Mouse (Mus musculus): ENCODE measurements around the gene Cdh26. TPM values are rescaled to one million over a fixed set of nuclear protein-coding genes. Genes with fewer than 3 reads are reported as not detected.
A peak's percentile ranks its signal among the peaks of the same experiment; 100 is the strongest.

The Cdh26 gene
- total RNA-seq (2021), result under 1 TPM in 1 of 2 experiments, not detected in 1; 0.30 TPM
- long read RNA-seq, experiment 1, partial matches to known transcripts, result 0 of 1 reads
- long read RNA-seq, experiment 1, other reads (novel, unspliced or antisense), result 1 of 1 reads
- long read RNA-seq, experiment 2, result 0 reads

DNA sequence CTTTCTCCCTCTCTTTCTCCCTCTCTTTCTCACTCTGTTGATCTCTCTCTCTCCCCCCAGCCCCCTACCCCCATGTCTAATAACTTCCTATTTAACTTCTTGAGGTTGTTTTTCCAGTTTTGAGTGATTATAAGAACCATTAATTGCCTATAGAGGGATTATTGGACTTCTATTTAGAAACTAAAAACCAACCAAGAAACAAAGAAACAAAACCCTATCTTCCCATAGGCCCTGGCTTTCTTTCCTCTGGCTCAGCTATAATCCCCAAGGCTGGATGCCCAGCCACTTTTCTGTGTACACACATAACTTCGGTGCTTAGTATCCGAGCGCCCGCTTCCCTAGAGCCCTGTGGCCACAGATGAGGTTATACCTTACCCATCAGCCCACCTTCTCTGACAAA, at the start of gene Cdh26:
Cdh26 (plus strand) TSS at position 301 of the 400 bp plus-strand sequence.
- no peak for DNase-seq

DNA sequence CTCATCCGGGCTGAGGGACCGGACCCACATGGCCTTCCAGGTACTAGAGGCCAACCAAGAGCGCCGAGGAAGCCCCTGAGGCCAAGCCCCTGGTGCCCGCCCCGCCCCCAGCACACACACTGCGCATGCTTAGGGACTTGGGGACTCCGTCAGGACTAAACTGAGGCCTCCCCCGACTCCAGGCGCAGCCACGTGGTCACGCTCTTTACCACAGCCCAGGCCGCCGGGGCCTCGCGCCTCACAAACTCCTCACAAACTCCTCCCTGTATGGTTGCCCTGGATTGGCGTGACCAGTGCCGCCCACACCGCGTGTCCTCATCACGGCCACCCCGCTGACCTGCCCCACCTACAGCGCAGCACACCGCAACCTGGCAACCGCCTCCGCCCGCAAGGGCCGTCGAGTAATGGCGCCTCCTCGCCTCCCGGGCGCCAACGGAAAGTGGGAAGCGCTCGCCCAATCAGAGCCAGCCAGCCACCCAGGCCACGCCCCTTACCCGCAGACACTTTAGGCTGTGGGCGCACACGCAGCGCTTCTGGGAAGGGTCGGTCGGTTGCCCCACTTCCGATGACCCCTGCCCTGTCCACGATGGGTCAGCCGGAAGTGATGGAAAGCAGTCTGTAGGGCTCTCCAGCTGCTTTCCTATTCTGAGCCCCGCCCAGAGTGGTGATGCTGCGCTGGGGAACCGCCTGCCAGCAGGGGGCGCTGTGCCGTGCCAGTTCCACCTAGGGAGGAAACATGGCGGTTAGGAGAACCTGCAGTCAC, 23.1 kb upstream of the Cdh26 start, which contains the start of gene Sycp2:
Sycp2 (minus strand) TSS at position 633 of the 763 bp plus-strand sequence.
- no peak for DNase-seq

GRCm38 (mm10) chr2:178409024-178409423, 21.3 kb upstream of the Cdh26 start:
- DNase-seq, result no peak

GRCm38 (mm10) chr2:178410286-178410685, 20.0 kb upstream of the Cdh26 start:
- peak in 1 of 2 experiments; percentile 25 for DNase-seq

DNA sequence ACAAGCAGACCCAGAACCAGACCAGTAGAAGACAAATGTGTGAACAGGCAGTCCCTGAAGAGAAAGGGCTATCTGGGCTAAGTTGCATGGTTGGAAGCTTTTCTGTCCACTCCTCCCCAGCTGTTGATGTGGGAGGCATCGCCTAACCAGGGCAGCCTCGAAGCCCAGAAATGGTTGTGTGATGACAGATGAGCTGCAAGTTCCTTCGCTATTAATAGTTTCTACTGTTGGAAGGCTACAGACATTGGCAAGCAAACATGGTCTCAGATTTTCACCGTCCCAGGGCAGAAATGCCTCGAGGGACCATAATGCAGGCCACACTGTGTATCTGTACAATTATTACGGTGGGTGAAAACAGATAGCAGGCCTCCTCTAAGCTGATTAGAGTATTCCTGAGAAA, 17.7 kb upstream of the Cdh26 start:
- DNase-seq, result no peak

GRCm38 (mm10) chr2:178413081-178413480, 17.2 kb upstream of the Cdh26 start:
- no peak for DNase-seq

DNA sequence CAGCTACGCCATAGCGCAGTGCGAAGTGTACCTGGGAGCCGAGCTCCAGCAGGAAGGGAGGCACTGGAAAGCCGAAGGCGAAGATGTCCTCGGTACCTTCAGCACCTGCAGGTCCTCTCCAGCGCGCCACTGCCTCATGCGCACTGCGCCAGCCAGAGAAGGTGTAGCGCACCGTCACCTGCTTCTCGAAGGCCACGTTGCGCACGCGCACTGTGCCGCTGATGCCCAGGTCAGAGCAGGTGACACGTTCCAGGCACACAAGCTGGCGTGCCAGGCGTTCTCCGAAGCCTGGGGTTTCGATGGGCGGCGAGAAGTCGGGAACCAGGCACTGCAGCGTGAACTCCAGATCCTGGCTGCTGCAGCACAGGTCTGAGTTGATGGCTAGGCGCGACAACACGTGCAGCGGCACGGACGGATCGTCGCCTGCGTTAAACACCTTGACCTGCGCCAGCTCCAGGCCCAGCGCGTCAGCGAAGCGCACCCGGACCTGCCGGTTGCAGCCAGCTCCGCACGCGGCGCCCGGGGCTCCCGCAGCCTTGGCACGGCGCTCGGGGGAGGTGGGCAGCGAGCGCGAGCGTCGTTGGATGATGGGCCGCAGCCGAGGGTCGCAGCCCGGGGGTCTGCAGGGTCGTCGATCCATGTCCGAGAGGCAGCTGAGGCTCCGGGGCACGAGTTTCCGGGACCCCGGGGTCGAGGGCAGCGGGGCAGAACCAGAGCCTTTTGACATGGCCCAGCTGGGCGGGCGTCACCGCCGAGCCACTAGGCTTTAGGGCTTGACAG, 16.7 kb upstream of the Cdh26 start:
- peak in 1 of 2 experiments; percentile 12 for DNase-seq

DNA sequence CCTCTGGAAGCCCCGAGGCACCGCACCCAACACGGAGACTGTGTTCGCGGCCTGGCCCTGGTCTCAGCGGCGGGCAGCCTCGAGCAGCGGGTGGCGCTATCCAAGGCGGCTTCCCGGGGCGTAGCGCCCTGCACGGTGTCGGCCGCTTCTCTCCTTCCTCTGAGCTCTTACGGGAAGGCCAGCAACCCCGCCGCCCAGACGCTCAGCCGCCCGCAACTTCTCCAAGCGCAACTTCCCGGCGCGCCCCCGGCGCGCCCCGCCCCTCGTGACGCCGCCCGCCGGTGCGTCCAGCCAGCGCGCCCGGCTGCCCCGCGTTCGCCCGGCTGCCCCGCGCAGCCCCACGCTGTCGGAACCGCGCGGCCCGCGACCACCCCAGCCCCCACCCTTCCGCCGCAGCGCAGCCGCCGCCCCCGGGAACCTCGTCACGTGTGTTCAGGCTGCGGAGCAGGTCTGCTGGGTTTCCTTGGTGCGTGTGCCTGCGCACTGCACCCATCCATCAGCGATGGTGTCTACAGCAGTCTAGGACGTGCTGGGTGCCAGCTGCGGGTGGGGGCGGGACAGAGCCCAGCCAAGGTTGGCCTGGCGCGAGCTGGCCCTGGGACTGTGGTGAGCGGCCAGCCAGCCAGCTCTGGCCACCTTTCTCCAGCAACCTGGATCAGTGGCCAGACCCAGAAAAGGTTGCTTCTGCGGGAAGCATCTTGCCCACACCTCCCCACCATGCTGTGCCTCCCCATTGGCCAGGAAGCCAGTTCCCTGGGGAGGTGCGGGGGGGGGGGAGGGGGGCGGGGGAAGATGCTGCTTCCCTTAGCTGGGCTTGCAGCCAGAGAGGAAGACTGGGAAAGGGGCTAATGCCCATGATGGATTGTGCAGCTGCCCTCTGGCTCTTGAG, 15.8 kb upstream of the Cdh26 start, which contains the start of the genes Ppp1r3d and Fam217b:
Ppp1r3d (minus strand) TSS at position 212 of the 889 bp plus-strand sequence.
Fam217b (plus strand) TSS at position 264 of the 889 bp plus-strand sequence.
- peak; percentile 53 to 68 for DNase-seq

DNA sequence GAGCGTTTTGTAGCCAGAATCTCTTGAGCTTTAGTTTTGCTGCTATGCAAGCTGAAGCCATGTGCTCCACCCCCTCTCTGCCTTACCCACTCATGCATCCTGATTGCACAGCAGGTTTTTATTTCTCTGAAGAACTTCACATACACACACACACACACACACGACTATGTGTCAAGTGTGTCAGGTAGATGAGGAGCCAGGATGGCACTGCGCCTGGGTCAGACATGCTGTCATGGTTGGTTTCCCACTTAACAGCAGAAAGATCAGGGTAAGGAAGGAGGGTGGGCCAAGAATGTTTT, 15.2 kb upstream of the Cdh26 start:
- DNase-seq, result no peak

DNA sequence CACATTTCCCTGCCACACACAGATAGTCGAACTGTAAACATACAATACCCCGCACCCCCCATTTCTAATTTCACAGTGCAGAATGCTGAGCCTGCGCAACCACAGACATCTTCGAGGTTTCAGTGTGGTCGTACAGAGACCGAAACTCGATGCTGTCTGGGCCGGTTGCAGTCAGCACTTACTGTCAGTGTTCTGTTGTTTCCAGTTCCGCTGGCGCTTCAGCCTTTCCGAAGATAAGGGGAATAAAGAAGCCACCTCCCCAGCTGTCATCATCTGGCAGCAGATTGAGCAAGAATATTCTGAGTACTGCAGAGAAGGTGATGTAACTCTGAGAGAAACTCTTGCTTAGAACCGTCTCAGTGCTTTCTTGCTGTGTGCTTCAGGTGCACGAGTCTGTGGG, 13.9 kb upstream of the Cdh26 start:
- DNase-seq, result no peak

- no peak for DNase-seq
Observed at GRCm38 (mm10) chr2:178416970-178417369, 13.4 kb upstream of the Cdh26 start.

DNA sequence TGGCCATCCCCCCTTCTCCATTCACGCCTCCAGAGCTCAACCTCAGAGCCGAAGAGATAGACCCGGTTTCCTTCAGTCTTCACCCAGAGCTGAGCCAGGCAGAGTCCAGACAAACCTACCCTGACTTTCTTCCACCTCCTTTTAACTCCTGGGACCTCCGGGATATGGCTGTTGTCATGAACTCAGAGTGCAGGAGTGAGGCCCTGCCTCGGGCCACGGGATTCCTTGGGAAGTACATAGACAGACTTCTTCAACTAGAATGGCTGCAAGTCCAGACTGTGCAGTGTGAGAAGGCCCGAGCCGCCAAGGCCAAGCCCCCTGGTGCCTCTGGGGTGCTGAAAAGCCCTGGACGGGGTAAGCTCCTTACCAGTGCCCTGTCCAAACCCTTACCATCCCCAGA, 9.8 kb upstream of the Cdh26 start:
- no peak for DNase-seq

- no peak for DNase-seq
Observed at GRCm38 (mm10) chr2:178421603-178422002, 8.7 kb upstream of the Cdh26 start.

- DNase-seq, result no peak
Observed at GRCm38 (mm10) chr2:178422186-178422585, 8.1 kb upstream of the Cdh26 start.

GRCm38 (mm10) chr2:178423223-178423622, 7.1 kb upstream of the Cdh26 start:
- no peak for DNase-seq

- DNase-seq, result no peak
Observed at GRCm38 (mm10) chr2:178426229-178426628, 4.1 kb upstream of the Cdh26 start.

DNA sequence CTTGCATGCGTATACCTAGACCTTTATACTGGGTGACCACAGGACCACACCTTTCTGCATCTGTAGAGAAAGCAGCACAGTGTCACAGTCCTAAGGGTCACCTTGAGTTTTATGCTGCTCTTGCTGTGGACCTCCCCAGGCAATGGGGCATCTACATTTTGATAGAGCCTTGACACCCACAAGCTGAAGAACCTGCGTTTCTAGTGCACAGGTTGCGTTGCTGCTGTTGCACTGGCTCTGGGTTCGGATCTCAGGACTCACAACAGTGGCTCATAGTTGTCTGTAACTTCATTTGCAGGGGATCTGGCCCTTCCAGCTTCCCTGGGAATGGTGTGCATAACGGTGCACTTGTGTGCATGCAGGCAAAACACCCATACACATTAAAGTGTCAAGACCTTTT, 3.1 kb upstream of the Cdh26 start:
- no peak for DNase-seq

DNA sequence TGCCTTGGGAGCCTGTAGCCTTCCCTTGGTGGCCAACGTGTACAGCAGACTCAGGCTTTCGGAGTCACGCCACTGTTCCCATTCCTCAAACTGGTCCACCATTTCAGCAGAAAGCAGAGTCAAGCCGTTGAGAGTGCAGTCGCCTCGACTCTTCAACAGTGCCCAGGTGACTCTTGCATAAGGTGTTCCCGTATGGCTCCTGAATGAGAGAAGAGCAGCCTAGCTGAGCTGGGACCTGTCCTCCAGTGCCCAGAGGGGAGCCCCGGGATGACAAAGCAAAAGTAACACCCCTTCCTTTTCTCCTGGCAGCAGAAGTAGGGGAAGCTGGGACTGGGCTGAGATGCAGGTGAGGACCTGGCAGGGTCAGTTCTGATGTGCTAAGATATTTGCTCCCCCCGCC, 2.1 kb upstream of the Cdh26 start:
- DNase-seq, result no peak

DNA sequence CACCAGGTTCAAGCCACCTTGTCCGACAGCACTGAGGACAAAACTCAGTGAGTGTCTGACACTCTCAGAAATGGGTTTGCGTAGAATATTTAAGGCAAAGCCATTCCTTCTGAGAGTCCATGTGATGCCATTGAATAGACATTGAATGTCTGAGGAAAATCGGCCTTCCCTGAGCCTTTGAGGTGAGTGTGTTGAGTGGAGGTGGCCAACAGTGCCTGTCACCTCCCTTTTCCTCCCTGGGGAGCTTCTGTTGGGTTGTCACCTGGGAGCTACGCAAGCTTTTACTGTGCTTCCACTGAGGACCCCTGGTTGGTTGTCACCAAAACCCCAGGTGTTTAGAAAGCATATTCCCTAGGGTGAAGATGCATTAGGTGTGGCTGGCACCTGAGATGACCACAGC, 1.7 kb upstream of the Cdh26 start:
- DNase-seq, result no peak

DNA sequence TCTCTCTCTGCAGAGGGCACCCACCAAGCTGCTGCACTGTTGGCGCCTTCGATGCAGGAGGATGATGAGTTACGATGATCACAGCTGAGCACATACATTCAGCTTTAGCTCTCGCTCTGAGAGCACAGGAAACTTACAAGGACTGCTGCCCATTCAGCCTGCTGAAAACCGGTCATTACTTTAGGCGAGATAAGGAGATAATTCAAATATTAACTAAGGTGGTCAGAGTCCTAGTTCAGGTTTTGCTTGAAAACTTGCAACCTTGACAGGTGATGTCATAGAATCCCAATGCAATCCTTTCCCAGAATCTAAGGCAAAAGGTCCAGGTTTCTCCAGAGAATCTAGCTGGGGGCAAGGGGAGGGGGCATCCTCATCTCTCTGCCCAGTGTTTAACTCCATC, 905 bp upstream of the Cdh26 start:
- no peak for DNase-seq

DNA sequence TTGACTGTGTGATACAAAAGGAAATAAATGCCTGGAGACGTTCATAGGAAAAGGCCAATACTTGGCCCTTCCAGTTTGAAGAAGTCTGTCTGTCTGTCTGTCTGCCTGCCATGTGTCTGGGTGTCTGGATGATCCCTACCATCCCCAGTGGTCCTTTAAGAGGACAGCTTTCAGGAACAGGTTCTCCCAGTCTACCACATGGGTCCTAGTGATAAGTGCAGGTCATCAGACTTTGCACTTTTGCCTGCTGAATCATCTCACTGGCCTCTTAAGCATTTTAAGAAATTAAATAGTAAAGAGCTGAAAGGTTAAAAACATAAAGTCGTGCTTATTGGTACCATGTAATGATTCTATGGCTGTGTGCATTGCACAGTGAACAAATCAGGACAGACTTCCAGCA, 3.2 kb downstream of the Cdh26 start:
- DNase-seq, result no peak

- no peak for DNase-seq
Observed at GRCm38 (mm10) chr2:178433903-178434302, 3.6 kb downstream of the Cdh26 start.
